Mouse (Mus musculus) small intestine, adult 2 months (tissue): ENCODE data around the gene Podxl2.

Experiments
- CTCF ChIP-seq: fragments of 200-500 bp; IDR thresholded peaks from 2 replicates; pipeline ENCODE4 v1.5.1; 2012; ENCODE audit warnings: low read depth, mild to moderate bottlenecking, control low read depth, inconsistent platforms, low read length, moderate library complexity, mixed read lengths; ENCODE audit not compliant: insufficient replicate concordance, insufficient read length; ENCODE audit errors: extremely low read depth
- POLR2A ChIP-seq: fragments of 200-500 bp; IDR thresholded peaks from 2 replicates; pipeline ENCODE4 v1.6.1; 2012; ENCODE audit warnings: low read depth, mild to moderate bottlenecking, control low read depth, inconsistent platforms, low read length, moderate library complexity

DNA sequence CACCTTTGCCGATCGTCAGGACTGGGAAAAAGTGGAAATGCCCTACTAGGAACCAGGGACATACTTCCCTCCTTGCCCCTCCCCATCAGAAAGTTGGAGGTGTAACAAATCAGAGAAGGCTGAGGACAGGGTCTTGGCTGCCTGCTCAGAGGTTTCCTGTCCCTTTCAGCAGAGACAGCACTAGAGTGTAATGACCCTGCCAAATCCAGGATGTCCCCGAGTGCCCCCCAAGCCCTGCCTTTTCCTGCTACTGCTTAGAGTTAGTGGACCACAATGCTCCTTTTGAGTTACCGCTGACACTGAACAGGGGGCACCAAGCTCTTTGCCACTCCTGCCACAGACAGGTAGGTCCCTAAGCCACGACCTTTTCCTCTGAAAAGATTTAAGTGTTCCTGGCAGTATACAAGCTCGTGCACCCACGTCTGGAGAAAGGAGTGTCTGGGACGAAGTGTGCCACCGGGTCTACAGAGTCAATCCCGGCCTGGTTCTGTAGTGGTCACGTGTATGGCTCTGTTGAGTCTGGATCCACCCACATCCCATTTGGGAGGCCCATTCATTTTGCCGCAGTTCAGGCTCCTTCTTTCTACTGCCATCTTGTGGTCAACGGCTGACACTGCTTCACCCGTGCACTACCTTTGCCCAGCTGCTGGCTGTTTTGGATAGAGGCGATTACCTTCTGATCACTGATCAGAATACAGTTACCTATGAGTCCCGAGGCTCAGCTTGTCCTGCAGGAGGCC, 31.7 kb upstream of the Podxl2 start:
- TF ChIP-seq CTCF (peak; percentile 92), POLR2A (peak; percentile 54; the same call in 1 of the 2 replicates)
